Mouse (Mus musculus) spleen, postnatal 14 days (tissue): Measurements from ENCODE around the gene Skint6.
"Not testable (repeated sequence)": the region's sequence is repeated elsewhere in the genome, so short reads cannot be mapped to it uniquely, and the experiment has no call there.

Experiments
- DNase-seq, 2 experiments: peaks; one replicate each; pipeline ENCODE4 v3.0.0; 2021 to 2022; ENCODE audit warnings: low spot score in 2 of 2

The Skint6 gene

DNA sequence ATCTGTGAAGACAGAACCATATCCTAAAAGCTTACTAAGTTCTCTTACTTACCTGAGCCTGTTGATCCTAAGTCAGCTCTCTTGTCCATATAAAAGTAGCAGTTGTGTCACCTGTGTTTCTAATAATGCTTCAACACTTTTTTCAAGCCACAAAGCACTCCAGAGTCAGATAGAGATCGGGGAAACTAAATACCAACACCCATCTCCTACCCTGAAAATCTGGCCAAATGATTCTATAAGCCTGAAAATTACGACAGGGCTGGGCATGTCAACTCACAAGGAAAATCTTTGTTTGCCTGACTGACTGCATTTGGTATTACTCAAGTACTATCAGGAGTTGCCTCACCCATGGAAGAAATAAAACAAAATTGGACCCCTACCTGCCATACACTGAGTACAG lies at the start of gene Skint6:
Gene Skint6, minus strand, starts transcription at position 101 of the 400 bp plus-strand sequence.
- no peak for DNase-seq

DNA sequence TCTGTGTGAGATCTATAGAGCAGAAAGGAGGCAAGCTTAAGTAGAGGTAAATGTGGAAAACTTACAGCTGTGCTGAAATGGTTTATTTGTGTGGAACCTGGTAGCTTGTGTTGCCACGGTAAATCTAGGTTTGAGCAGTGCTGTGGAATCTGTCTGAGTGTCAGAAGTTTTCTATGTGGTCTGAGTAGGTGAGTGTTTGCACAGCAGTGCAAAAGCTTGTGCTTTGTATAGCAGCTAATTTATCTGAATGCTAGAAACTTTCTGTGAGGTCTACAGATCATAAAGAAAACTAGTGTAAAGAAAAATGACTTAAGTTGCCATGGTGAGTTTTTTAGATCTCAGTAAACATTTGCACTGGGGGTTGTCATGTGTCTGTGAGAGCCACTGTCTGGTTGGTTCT lies 34.1 kb upstream of the Skint6 start:
- no peak for DNase-seq

DNA sequence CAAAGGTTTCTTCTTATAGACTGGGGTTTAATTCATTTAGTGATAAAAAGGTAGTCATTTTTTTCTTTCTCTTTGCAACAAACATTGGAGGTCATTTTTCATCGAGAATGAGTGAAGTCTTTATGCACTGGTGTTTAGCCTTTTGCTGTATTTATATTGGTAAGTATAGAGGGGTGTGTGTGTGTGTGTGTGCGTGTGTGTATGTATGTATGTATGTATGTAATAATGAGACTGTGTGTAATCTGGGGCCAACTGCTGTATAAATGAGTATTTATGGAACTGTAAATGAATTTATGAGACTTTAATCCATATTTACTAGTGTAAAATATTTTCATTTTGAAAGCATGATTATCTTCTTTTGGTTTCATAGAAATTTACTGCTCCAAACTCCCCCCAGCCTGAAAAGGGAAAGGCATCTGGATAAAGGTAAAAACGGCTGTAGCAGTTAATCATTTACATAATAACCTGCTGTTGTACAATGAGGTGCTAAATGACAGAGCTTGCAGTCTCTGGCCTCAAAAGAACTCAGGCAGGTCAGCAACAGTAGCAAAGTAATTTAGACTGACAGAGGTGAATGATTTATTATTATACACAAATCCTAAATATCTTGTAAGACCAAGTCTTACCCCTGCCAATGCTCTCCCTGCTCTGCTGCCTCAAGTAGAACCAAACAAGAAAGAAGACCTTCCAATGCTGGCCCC lies 15.2 kb upstream of the Skint6 start:
- no peak for DNase-seq

DNA sequence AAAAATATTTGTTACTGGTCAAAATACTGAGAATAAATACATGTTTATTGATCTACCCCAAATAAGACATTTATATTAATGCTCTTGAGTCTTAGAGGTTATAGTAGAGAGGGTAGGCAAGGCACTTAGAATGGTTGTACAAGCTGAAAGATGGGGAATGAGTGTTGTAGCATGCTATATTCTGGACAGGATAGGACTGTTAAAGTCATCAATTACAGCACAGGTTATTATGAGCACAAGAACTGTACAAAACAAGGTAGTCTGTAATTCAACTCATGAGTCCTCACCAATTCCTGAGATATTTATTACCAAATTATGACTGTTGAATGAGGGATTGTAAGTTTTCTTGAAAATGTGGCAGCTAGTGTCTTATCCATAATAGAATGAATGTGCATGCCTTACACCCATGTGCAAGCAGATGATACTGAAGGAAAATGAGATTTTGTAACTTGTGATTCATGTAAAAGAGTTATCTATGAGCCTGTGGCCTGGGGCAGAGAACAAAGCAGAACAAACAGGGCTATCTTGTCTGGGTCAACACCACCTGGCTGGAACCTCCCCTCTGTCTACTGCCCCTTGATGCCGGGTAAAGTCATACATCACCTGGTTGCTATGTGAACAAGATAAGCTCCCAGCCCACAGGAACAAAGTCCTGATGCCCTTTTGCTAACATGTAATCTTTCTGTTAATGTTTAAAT lies 23.3 kb downstream of the Skint6 start:
- no peak for DNase-seq

DNA sequence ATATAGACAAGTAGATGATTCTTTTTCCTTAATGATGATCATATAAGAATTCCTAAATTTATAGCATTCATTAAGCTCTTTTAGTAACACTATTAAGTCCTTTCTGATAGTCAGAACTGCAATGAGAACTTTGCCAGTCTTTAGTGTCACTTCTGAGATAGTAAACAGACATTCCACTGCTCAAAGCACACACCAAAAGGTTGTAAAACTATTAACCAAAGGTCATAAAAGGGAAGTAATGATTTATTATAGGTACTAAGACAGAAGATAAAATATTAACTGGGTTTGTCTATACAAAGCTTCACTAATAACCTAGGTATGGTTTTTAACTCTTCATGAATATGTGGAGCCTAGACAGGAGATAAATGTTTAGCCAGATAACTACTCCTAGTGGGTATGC lies 41.0 kb downstream of the Skint6 start:
- DNase-seq, result no peak

DNA sequence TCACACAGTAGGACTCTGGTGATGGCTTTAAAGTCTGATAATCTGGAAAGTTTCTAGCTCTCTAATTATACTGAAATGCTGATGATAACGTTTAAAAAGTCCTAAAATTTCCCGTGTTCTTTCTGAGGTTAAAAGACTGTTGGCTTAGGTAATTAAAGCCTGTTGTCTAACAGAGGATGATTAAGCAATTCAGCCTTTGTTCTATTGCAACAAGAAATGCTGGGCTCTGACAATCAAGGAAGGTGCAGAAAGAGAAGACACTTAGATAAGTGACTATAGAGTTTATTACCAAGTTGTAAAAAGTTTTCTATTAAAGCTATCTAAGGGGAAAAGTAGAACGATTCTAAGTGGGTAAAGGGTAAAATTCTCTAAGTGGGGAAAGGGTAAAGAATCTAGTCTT lies 219.2 kb downstream of the Skint6 start:
- DNase-seq, result no peak

DNA sequence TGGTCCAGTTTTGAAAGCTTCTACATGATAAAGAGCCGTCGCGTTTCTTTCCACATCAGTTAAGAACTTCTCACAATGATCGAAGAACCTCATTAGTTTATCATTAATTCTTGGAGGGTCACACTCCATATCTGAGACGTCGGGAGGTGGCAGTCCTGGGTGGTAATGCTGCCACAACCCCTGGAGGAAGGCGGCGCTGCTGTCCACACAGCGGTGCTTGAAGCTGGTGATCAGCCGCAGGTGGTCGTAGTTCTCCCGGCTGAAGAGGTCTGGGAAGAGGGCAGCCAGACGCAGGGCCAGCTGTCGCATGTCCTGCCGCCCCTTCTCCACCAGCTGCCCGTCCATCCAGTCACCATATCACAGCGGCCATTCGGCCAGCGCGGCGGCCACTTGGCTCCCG lies 307.6 kb downstream of the Skint6 start:
- not testable (repeated sequence) for DNase-seq

DNA sequence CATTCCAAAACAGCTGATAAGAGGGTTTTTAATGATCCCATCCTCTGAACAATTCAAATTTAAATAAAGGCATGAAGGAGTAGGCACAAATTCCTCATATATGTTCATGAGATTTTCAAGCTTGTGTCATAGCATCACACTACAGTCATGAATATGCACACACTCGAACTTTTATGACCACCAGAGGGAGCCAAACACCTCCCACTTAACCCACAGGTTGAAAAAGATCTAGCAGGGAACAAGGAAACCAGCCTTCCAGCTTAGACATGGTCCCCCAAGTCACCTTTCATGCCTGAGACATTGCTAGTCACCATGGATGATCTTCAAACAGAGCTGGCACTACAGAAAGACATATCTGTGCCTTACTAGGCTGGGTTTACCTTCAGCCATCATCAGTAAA lies 496.1 kb downstream of the Skint6 start:
- DNase-seq, result no peak

DNA sequence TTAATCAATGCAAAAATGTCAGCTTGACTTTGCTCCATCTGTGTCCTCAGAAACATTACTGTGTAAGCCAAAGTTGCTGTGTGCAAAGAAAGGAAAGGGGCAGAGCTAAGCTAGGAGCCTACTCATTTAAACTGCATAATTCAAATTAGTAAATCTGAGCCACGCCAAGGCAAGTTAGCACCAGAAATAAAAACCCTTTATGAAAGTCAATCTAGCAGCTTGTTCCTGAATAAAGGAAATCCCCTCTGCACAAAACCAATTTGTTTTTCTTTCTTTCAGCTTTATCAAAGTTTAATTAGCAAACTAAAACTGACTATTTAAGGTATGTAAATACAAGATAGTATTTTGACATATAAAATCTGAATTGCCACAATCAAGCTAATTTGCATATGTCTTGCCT lies 512.0 kb downstream of the Skint6 start, which contains the start of gene Skint10:
Gene Skint10, minus strand, starts transcription at position 101 of the 400 bp plus-strand sequence.
- no peak for DNase-seq
